Mouse (Mus musculus) layer of hippocampus, postnatal 14 days (tissue): Measurements from ENCODE around the gene Otud7a. TPM values are rescaled to one million over a fixed set of nuclear protein-coding genes. Genes with fewer than 3 reads are reported as not detected.
A peak's percentile ranks its signal among the peaks of the same experiment; 100 is the strongest.

ENCODE experiments used
- DNase-seq, 2 experiments: peaks; one replicate each; pipeline ENCODE4 v3.0.0; 2021 to 2022; ENCODE audit warnings: low spot score in 2 of 2, mixed read lengths in 1 of 2
- total RNA-seq, 2 experiments: library from RNA; stranded (reverse); gene quantifications; 2 replicates each; pipeline ENCODE4 v1.2.3; 2021

The Otud7a gene
- total RNA-seq, 2 experiments from 2014 or later: 61.8 to 65.4 TPM

GRCm38 (mm10) chr7:63677149-63677548 is 232.6 kb downstream of the Otud7a start:
- DNase-seq: no peak

GRCm38 (mm10) chr7:63687056-63687455 is 242.5 kb downstream of the Otud7a start:
- no peak for DNase-seq

GRCm38 (mm10) chr7:63697921-63698320 is 253.4 kb downstream of the Otud7a start:
- no peak for DNase-seq

- no peak for DNase-seq
Measured at GRCm38 (mm10) chr7:63717903-63718302, 273.4 kb downstream of the Otud7a start.

GRCm38 (mm10) chr7:63719183-63719944 is 274.8 kb downstream of the Otud7a start:
- DNase-seq: no peak

- no peak for DNase-seq
Measured at GRCm38 (mm10) chr7:63720682-63721081, 276.1 kb downstream of the Otud7a start.

GRCm38 (mm10) chr7:63725040-63725729 is 280.6 kb downstream of the Otud7a start:
- no peak for DNase-seq

GRCm38 (mm10) chr7:63729605-63730004 is 285.1 kb downstream of the Otud7a start:
- no peak for DNase-seq

- no peak for DNase-seq
Measured at GRCm38 (mm10) chr7:63730012-63730411, 285.5 kb downstream of the Otud7a start.

- no peak for DNase-seq
Measured at GRCm38 (mm10) chr7:63737725-63738124, 293.2 kb downstream of the Otud7a start.

GRCm38 (mm10) chr7:63738142-63738541 is 293.6 kb downstream of the Otud7a start:
- DNase-seq: no peak

- DNase-seq: no peak
Measured at GRCm38 (mm10) chr7:63743116-63743515, 298.6 kb downstream of the Otud7a start.

- no peak for DNase-seq
Measured at GRCm38 (mm10) chr7:63752081-63752480, 307.5 kb downstream of the Otud7a start.

- peak; percentile 54 to 83 for DNase-seq
Measured at GRCm38 (mm10) chr7:63753274-63753751, 308.8 kb downstream of the Otud7a start.

- peak in 1 of 2 experiments; percentile 71 for DNase-seq
Measured at GRCm38 (mm10) chr7:63754573-63755475, 310.3 kb downstream of the Otud7a start.

- DNase-seq: peak; percentile 91 to 93
Measured at GRCm38 (mm10) chr7:63755476-63755948, 311.0 kb downstream of the Otud7a start.

GRCm38 (mm10) chr7:63757136-63757677 is 312.7 kb downstream of the Otud7a start:
- no peak for DNase-seq

- DNase-seq: no peak
Measured at GRCm38 (mm10) chr7:63757678-63758239, 313.2 kb downstream of the Otud7a start.

GRCm38 (mm10) chr7:63758240-63758826 is 313.8 kb downstream of the Otud7a start:
- DNase-seq: no peak

GRCm38 (mm10) chr7:63759606-63760005 is 315.1 kb downstream of the Otud7a start:
- DNase-seq: no peak
